Mouse (Mus musculus): Measurements from ENCODE around the gene Fxyd2. TPM values are rescaled to one million over a fixed set of nuclear protein-coding genes. Genes with fewer than 3 reads are reported as not detected.

The Fxyd2 gene
- polyA plus RNA-seq, 1 experiment from 2014 or later, result 1.1 TPM

GRCm38 (mm10) chr9:45411111-45411510 lies 11.6 kb downstream of the Fxyd2 start:
- no peak overlapping the region for H3K9ac ChIP-seq

DNA sequence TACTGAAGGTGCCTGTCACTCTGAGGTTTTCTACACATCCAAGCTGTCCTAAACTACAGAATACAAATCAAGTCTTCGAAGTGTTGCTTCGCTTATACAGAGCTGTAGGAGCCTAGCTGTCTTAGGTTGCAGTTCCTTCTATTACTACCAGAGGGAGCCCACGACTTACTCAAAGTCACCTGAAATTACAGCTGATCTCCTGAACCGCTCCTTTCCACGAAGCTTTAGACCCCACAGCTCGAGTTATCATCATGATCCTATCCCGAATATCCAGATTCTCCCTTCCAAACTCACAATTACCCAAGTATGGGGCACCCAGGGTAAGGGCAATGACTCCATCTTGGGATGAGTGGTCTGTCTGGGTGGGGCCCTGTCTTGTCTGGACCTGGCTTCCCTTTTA lies 12.3 kb downstream of the Fxyd2 start:
- 25% methylated on average over 7 of the region's 7 CpGs for WGBS
- H3K4me3 ChIP-seq, result peak overlapping the region; percentile 14; the same call in 1 of the 2 replicates
- H3K9ac ChIP-seq, result no peak overlapping the region
- no peaks in the 10 kb centered on the region for H3K9me3 ChIP-seq
- no peaks in the 10 kb centered on the region for H3K36me3 ChIP-seq
- H3K4me2 ChIP-seq, result peak overlapping the region; percentile 39
- H3K27me3 ChIP-seq (replicated peaks), result peaks cover 45% of the 10 kb centered on the region
- ATAC-seq (ENCODE audit: extremely low read depth, insufficient number of reproducible peaks, low FRiP score, low TSS enrichment), result no peak
- H3K27ac ChIP-seq (replicated peaks), result no peak overlapping the region
- H3K4me1 ChIP-seq, result peaks cover 9% of the 10 kb centered on the region

More at GRCm38 (mm10) chr9:45411111-45411510, 11.6 kb downstream of the Fxyd2 start:
- H3K4me3 ChIP-seq, result no peak overlapping the region
- WGBS, result 66% methylated on average over 3 of the region's 3 CpGs
- no peaks in the 10 kb centered on the region for H3K36me3 ChIP-seq
- peaks cover 9% of the 10 kb centered on the region for H3K4me1 ChIP-seq
- ATAC-seq (ENCODE audit: extremely low read depth, insufficient number of reproducible peaks, low FRiP score, low TSS enrichment), result no peak
- H3K27ac ChIP-seq (replicated peaks), result no peak overlapping the region
- no peaks in the 10 kb centered on the region for H3K9me3 ChIP-seq
- no peak overlapping the region for H3K4me2 ChIP-seq
- peaks cover 52% of the 10 kb centered on the region for H3K27me3 ChIP-seq (replicated peaks)

- Histone ChIP-seq H3K27me3 (replicated peaks) (peaks cover 40% of the 10 kb centered on the region), H3K4me2 (peak overlapping the region; percentile 39), H3K9me3 (no peaks in the 10 kb centered on the region), H3K27ac (replicated peaks) (no peak overlapping the region), H3K4me3 (peak overlapping the region; percentile 14; the same call in 1 of the 2 replicates), H3K4me1 (peaks cover 9% of the 10 kb centered on the region), H3K36me3 (no peaks in the 10 kb centered on the region), H3K9ac (no peak overlapping the region)
- 6% methylated on average over 10 of the region's 10 CpGs for WGBS
- ATAC-seq (ENCODE audit: extremely low read depth, insufficient number of reproducible peaks, low FRiP score, low TSS enrichment), result no peak
Observed at GRCm38 (mm10) chr9:45412287-45412686, 12.8 kb downstream of the Fxyd2 start.

GRCm38 (mm10) chr9:45412700-45413477 lies 13.4 kb downstream of the Fxyd2 start:
- H3K4me2 ChIP-seq, result no peak overlapping the region
- H3K9ac ChIP-seq, result no peak overlapping the region
- H3K4me3 ChIP-seq, result no peak overlapping the region
- H3K27ac ChIP-seq (replicated peaks), result no peak overlapping the region
- H3K9me3 ChIP-seq, result no peaks in the 10 kb centered on the region
- 76% methylated on average over 4 of the region's 4 CpGs for WGBS
- peaks cover 8% of the 10 kb centered on the region for H3K4me1 ChIP-seq
- no peak for ATAC-seq (ENCODE audit: extremely low read depth, insufficient number of reproducible peaks, low FRiP score, low TSS enrichment)
- peaks cover 38% of the 10 kb centered on the region for H3K27me3 ChIP-seq (replicated peaks)
- H3K36me3 ChIP-seq, result no peaks in the 10 kb centered on the region

DNA sequence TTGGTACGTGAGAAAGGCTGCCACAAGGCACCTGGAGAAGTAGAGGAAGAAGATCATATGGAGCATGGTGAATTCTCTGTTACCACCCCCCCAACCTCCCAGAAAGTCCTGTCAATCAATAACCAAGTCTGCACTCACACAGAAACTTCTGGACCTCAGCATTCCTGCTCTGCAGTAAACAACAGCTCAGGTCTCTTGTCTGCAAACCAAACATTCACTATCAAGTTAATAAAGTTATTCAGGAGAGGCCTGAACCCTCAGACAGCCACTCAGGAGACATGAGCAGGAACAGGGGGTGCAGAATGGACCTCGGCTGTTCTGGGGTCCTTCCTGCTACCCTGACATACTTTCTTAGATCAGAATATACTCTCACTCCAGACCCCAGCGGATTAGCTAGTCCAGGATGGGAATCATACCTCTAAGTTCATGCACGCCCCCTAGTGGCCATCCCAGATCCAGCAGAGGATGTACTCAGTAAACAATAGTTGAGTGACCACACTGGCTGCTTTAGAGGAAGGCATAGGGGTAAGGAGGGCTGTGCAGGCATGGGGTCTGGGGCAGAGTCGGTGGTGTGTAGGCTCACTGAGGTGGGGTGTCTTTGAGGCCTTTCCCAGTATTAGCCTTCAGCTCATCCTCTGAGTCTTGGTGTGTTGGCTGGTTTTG lies 14.1 kb downstream of the Fxyd2 start:
- Histone ChIP-seq H3K36me3 (no peaks in the 10 kb centered on the region), H3K9ac (no peak overlapping the region), H3K27me3 (replicated peaks) (peaks cover 36% of the 10 kb centered on the region), H3K4me3 (no peak overlapping the region), H3K27ac (replicated peaks) (no peak overlapping the region), H3K9me3 (no peaks in the 10 kb centered on the region), H3K4me1 (peaks cover 4% of the 10 kb centered on the region), H3K4me2 (no peak overlapping the region)
- ATAC-seq (ENCODE audit: extremely low read depth, insufficient number of reproducible peaks, low FRiP score, low TSS enrichment), result no peak
- WGBS, result 54% methylated on average over 5 of the region's 5 CpGs

DNA sequence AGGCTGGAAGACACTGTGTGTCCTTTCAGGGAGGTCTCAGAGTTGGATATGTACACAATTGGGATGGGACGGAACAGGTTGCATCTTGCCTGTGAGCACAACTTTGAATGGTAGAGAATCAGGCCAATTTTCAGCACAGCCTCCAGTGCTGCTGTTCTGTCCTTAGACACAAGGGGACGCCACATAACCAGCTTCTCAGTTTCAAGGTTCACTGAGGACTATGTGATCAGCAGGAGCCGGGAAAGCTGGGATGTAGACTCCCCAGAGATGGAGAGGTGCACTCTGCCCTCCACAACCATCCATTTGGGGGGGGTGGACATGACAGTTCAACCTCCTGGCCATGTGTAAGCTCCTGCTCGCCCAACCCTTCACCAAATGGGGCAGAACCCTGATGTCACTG lies 16.4 kb downstream of the Fxyd2 start:
- WGBS, result 39% methylated on average over 4 of the region's 4 CpGs
- Histone ChIP-seq H3K4me3 (no peak overlapping the region), H3K9me3 (no peaks in the 10 kb centered on the region), H3K4me2 (no peak overlapping the region), H3K27ac (replicated peaks) (no peak overlapping the region), H3K36me3 (no peaks in the 10 kb centered on the region), H3K4me1 (peaks cover 4% of the 10 kb centered on the region), H3K27me3 (replicated peaks) (peaks cover 23% of the 10 kb centered on the region), H3K9ac (no peak overlapping the region)
- ATAC-seq (ENCODE audit: extremely low read depth, insufficient number of reproducible peaks, low FRiP score, low TSS enrichment), result no peak

DNA sequence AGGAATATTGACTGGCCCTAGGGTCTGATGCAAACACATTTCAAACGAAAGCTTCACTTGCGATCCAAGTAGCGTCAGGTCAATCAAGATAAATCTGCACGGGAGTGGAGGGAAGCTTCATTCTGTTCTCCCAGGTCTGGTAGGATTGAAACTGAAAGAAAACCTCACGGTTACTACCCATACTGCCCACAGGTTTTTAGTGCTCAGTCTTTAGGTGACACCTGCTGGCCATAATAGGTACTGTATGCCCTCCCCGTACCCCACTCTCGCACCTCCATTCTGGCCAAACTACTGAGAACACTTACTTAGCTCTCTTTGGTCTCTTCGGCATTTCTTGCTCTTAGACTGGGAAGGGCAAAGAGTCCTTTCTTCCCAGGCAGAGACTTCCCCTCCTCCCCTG lies 17.8 kb downstream of the Fxyd2 start:
- Histone ChIP-seq H3K4me1 (no peaks in the 10 kb centered on the region), H3K4me3 (peak overlapping the region; percentile 36), H3K27me3 (replicated peaks) (peaks cover 30% of the 10 kb centered on the region), H3K9ac (peak overlapping the region; percentile 37; the same call in 1 of the 2 replicates), H3K9me3 (no peaks in the 10 kb centered on the region), H3K36me3 (no peaks in the 10 kb centered on the region), H3K27ac (replicated peaks) (no peak overlapping the region), H3K4me2 (peak overlapping the region; percentile 56)
- no peak for ATAC-seq (ENCODE audit: extremely low read depth, insufficient number of reproducible peaks, low FRiP score, low TSS enrichment)
- 18% methylated on average over 8 of the region's 8 CpGs for WGBS

GRCm38 (mm10) chr9:45418252-45418651 lies 18.8 kb downstream of the Fxyd2 start:
- Histone ChIP-seq H3K4me1 (no peaks in the 10 kb centered on the region), H3K27ac (replicated peaks) (no peak overlapping the region), H3K27me3 (replicated peaks) (peaks cover 35% of the 10 kb centered on the region), H3K4me2 (no peak overlapping the region), H3K4me3 (no peak overlapping the region), H3K9ac (no peak overlapping the region), H3K9me3 (no peaks in the 10 kb centered on the region), H3K36me3 (no peaks in the 10 kb centered on the region)
- no peak for ATAC-seq (ENCODE audit: extremely low read depth, insufficient number of reproducible peaks, low FRiP score, low TSS enrichment)
- WGBS, result 44% methylated on average over 8 of the region's 8 CpGs

- Histone ChIP-seq H3K9ac (no peak overlapping the region), H3K36me3 (no peaks in the 10 kb centered on the region), H3K4me3 (no peak overlapping the region), H3K9me3 (no peaks in the 10 kb centered on the region), H3K4me2 (no peak overlapping the region), H3K4me1 (no peaks in the 10 kb centered on the region), H3K27me3 (replicated peaks) (peaks cover 45% of the 10 kb centered on the region), H3K27ac (replicated peaks) (no peak overlapping the region)
- 56% methylated on average over 8 of the region's 8 CpGs for WGBS
- ATAC-seq (ENCODE audit: extremely low read depth, insufficient number of reproducible peaks, low FRiP score, low TSS enrichment), result no peak
Observed at GRCm38 (mm10) chr9:45421209-45421608, 21.7 kb downstream of the Fxyd2 start.

DNA sequence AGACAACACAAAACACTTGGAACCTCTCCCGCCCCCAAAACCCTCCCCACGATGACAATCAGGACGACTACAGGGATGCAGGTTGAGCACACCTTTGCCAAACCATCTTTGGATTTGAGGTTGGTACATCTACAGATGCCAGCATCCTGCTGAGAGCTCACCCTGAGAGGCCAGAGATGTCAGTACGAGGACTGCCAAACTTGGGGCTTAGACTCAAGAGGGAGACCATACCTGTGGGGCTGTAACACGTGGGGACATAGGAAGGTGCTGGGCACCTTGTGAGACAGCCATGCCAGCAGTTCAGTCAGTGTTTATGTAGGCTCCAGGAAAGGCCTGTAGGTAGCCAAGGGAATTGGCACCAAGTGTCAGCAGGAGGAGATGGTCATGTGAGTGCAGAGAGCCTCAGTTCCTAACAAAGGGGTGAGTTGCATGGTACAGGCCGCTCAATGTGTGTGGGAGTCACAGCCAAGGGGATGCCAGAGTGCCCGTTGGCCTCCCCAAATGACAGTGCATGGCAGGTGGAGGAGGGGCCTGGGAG lies 23.4 kb downstream of the Fxyd2 start:
- Histone ChIP-seq H3K9ac (no peak overlapping the region), H3K27me3 (replicated peaks) (peaks cover 55% of the 10 kb centered on the region), H3K27ac (replicated peaks) (no peak overlapping the region), H3K4me2 (no peak overlapping the region), H3K4me3 (no peak overlapping the region), H3K4me1 (peaks cover 8% of the 10 kb centered on the region), H3K9me3 (no peaks in the 10 kb centered on the region), H3K36me3 (no peaks in the 10 kb centered on the region)
- no peak for ATAC-seq (ENCODE audit: extremely low read depth, insufficient number of reproducible peaks, low FRiP score, low TSS enrichment)
- 72% methylated on average over 7 of the region's 7 CpGs for WGBS

DNA sequence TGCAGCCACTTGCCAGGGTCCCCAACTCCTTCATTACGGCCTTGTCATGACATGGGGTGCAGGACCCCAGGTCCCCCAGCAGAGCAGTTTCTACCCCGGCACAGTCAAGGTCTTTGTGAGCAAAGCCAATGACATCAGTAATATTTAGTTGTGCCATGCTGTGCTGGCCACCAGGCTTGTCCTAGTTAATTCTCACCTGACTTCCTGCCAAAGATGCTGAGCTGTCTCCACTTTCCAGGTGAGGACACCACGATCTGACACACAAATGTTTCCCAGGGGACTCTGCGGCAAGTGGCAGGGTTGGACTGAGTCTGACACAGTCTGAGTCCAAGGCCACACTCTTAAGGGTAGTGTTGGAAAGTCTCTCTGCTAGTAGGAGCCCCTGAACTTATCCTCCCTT lies 27.0 kb downstream of the Fxyd2 start, which contains the start of gene Dscaml1:
TSS of gene Dscaml1 (plus strand) at position 173 of the 400 bp plus-strand sequence.
- ATAC-seq (ENCODE audit: extremely low read depth, insufficient number of reproducible peaks, low FRiP score, low TSS enrichment), result no peak
- no peaks in the 10 kb centered on the region for H3K9me3 ChIP-seq
- H3K4me1 ChIP-seq, result peaks cover 25% of the 10 kb centered on the region
- 67% methylated on average over 4 of the region's 4 CpGs for WGBS
- H3K27me3 ChIP-seq (replicated peaks), result peaks cover 70% of the 10 kb centered on the region
- H3K36me3 ChIP-seq, result no peaks in the 10 kb centered on the region
- H3K9ac ChIP-seq, result no peak within 1 kb of the TSS
- H3K4me3 ChIP-seq, result no peak within 1 kb of the TSS
- no peak within 1 kb of the TSS for H3K4me2 ChIP-seq
- H3K27ac ChIP-seq (replicated peaks), result no peak within 1 kb of the TSS

All from heart, embryonic 13.5 days (tissue).